Mouse (Mus musculus) adipocyte (in vitro differentiated cells): ENCODE measurements around the gene Apba1.

Experiments used
- DNase-seq: peaks from one replicate; pipeline ENCODE4 v3.0.0-alpha.2; 2016; ENCODE audit warnings: low spot score

The Apba1 gene

DNA sequence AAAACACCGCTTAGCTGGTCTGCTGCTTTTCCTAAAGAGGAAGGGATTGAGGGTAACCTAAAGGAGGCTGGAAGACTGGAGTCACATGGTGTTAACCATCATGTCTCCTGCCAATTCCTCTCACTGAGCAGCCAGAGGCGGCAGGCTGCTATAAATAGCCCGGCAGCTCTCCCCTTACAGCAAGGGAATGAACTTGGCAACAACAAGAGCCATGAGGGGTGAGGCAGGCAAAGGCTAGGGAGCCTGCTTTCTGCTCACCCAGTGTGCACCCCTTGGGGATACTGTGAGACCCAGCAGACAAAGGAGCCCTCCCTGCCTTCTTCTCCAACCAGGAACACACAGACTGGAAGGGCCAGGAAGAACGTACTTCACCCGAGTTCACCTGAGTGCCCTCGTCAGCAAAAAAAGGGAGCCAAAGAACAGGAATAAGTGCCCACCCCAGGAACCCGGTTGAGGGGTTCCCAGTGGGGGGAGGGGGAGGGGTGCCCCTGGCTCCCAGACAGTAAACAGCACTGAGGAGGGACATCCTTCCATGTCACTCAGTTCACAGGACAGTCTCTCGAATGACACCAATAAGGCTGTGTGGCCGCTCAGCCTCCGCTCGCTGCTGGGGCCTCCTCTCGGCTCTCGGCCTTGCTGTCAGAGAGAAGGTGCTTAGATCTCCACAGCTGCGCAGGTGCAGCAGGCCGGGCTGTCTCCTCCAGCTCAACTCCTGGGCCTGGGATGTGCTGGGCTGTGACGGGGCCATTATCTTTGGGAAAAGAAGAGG lies 214.4 kb downstream of the Apba1 start:
- DNase-seq, result peak; percentile 87

GRCm38 (mm10) chr19:23977901-23978443 lies 219.3 kb downstream of the Apba1 start:
- no peak for DNase-seq

- DNase-seq, result no peak
Measured at GRCm38 (mm10) chr19:23980598-23980997, 221.9 kb downstream of the Apba1 start.

- DNase-seq, result no peak
Measured at GRCm38 (mm10) chr19:23984186-23984585, 225.5 kb downstream of the Apba1 start.

DNA sequence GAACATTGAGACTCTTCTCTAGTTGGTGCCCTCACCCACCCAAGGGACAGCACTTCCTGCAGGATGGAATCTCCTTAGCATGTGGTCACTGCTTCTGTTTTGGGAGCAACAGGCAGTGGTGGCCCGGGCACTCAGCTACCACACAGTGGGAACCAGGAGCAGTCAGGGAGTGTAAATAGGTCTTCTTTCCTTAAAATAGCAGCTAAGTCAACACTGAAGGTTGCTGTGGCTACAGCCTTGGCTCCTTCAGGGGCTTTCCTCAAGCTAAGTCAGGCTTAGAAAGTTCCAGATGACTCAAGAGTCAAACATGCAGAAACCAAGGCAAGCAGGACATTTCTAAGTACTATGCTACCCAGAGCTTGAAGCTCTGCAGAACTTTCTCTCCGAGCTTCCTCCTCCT lies 228.6 kb downstream of the Apba1 start:
- DNase-seq, result peak; percentile 61

DNA sequence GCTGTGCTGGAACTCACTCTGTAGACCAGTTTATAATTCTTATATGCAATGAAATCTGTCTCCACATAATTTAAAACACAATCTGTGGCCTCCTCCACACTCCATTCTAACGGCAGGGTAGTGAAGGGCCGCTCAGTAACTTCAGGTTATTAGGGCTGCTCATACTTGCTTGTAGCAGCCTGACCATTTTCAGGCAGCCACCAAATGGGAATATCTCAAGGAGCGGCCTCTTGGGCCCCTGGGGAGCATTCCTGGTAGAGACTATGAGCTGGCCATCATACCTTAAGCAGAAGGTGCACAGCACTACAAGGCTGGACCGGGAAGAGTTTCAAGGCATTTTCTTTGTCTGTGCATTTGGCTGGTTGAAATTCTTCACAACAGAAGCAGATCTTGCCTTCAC lies 229.5 kb downstream of the Apba1 start:
- no peak for DNase-seq

GRCm38 (mm10) chr19:23995766-23996399 lies 237.2 kb downstream of the Apba1 start:
- DNase-seq, result no peak
